Mouse (Mus musculus) lung, postnatal 0 days (tissue): Measurements from ENCODE around the gene Gpatch3.

Experiments used
- CTCF ChIP-seq: IDR thresholded peaks from 2 replicates; pipeline ENCODE4 v1.5.1; 2016; ENCODE audit warnings: antibody characterized with exemption, mild to moderate bottlenecking
- EP300 ChIP-seq: IDR thresholded peaks from 2 replicates; pipeline ENCODE4 v1.6.1; 2016; ENCODE audit warnings: antibody characterized with exemption, mild to moderate bottlenecking, control low read depth

GRCm38 (mm10) chr4:133583690-133584058, 9.1 kb downstream of the Gpatch3 start:
- no peak for TF ChIP-seq CTCF
- no peak for TF ChIP-seq EP300
